Mouse (Mus musculus): ENCODE measurements around the gene Aifm2.
A peak's percentile ranks its signal among the peaks of the same experiment; 100 is the strongest.

The Aifm2 gene

DNA sequence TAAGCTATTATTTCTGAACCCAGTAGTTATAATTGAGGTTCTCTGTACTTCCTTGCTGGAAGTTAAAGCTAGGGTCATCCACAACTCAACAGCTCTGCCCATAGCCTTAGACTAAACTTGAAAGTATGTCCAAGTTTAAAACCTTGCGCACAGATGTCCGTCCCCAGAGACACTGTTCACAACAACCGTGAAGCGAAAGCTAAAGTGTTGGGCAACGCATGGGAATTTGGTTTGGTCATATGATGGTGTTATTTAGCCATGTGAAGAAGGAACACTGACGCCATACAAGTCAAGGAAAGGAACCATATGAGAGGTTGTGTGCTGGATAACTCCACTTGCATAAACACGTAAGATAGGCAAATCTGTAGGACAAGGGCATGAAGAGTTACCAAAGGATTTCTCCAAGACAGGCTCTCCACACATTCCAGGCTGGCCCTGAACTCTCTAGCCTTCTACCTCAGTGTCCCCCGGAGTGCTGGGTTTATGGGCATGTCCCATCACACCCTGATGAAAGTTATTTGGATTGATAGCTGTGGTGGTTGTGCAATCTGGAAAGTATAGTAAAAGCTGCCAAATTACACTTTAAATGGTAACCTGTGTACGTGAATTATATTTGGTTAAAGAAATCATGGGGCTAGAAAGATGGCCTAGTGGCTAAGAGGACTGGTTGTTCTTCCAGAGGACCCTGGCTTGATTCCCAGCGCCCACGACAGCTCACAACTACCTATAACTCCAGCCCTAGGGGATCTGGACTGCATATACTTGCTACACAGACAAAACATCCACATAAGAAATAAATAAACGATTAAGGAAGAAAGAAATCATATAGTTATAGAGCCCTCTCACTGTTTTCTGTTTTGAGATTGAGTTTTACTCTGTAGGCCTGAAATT, 2.6 kb downstream of the Aifm2 start:
- no peak for DNase-seq

DNA sequence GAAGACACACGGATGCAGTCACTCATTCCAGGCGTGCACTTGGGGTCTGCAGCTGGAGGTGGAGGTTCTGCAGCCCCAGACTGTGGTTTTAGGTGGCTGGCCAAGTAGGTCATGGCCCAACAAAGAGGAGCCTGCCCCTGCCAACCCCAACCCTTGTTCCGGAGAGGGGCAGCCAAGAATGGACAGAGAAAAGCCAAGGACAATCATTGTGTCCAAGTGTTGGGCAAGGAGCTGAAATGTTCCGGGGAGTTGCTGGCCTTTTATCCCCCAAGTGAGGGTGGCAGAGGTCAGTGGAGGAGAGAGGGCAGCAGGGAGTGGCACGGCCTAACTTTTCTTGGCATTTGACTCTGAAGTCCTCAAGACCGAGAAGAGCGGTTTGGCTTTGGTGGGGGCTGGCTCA, 5.3 kb downstream of the Aifm2 start:
- DNase-seq, result no peak

DNA sequence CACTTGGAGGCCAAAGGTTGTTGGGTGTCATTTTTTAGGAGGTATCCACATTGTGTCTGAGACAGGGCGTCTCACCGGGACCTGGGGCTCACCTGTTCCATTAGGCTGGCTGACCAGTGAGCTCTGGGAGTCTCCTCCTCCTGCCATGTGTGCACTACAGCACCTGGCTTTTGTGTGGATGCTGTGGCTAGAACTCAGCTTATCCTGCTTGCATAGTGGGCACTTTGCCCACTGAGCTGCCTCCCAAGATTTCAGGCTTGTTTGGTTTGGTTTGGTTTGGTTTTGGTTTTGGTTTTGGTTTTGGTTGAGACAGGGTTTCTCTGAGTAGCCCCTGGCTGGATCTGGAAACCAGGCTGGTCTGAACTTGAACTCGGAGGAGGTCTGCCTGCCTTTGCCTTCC, 7.2 kb downstream of the Aifm2 start:
- no peak for DNase-seq

DNA sequence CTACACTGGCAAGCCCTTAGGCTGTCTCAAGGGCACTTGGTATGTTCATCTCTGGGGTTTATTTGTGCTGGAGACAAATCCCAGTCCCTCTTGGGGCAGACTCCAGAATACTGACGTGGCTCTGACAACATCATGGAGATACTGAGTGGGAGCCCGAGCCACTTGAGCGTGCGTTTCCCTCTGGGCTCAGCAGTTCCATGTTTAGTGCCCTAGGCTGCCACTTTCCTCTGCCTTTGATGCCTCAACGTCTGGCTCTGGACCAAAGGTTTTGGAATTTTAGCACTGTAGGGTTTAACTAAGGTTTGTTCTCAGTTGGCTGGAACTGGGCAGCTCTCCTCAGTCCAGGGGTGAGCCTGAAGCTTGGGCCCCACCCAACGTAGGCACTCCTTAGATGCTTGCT, 8.2 kb downstream of the Aifm2 start:
- no peak for DNase-seq

DNA sequence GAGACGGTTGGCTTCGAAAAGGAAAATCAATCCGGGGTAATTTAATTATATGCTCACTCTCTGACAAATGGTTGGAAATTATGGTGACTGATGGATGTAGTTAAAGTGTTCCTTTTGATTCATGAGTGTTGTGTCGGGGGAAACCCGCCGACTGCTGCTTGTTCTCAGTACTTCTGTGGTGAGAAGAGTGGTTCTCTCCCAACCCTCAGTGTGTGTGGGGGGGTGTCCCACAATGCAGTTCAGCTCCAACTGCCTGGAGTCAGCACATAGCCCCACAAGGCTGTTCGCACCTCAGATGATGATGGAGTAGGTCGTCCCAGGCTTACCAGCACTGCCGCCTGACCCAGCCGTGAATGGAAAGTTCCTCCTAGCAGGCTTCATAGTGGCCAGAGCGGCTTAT, 14.1 kb downstream of the Aifm2 start:
- no peak for DNase-seq

DNA sequence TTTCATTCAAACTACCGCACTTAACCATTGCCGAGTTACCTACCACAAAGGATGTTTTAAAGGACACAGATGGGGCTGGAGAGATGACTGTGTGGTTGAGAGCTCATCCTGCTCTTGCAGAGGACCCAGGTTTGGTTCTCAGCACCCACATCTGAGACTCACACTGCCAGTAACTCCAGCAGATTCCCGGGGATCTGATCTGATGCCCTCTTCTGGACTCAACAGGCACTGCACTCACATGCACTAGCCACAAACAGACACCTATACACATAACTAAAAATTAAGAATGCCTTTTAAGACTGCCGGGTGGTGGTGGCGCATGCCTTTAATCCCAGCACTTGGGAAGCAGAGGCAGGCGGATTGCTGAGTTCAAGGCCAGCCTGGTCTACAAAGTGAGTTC, 15.1 kb downstream of the Aifm2 start:
- DNase-seq, result no peak

DNA sequence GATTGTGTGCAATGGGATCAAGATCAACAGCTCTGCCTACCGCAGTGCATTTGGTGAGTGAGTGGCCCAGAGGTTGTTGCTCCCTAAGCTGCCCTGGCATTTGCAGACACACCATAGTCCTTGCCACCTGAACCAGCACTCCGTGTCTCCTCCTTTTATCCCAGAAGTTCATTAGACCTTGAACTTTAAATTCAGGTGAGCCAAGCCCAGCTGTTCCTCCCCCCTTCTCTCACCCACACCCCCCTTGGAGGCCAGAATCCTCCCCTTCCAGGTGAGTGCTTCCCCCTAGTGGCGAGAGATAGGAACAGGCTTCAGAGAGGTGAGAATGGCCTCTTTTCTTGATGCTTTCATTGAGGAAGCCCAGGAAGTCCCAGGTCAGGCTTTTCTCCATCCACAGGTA, 19.3 kb downstream of the Aifm2 start:
- DNase-seq, result no peak

DNA sequence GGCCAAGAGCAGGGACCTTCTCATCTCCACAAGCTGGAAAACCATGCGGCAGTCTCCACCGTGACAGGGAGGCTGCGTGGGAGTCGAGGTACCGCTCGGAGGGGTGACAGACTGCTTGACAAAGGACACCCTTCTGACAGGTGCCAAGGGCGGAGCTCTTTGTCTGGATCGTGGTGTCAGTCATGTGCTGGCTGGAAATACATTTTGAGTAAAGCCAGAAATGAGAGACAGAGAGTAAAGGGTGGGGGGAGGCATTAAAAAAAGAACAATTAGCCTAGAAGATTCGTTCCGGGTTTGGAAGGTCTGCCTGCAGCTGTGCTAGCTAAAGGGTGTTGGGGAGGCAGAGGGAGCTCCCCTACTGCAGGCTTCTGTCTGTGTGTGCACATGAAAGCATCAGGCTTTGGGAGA, 21.6 kb downstream of the Aifm2 start:
- no peak for DNase-seq

DNA sequence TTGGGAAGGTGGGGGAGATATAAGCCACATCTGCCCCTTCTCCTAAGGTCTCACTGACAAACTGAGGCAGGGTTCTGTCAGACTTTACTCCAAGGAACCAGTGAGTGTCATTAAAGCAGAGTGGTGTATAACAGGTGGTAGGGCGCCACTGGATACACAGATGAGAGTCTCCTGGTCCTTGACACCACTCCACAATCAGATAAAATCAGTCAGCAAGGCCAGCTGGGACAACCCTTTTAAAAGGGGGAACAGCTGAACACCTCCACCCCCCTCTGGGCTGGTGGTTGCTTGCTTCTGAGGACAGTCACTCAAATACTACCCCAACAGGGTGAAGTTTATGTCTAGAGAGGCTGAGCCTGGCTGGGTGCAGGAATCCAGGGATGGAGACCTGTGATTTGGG, 22.5 kb downstream of the Aifm2 start:
- DNase-seq, result no peak

DNA sequence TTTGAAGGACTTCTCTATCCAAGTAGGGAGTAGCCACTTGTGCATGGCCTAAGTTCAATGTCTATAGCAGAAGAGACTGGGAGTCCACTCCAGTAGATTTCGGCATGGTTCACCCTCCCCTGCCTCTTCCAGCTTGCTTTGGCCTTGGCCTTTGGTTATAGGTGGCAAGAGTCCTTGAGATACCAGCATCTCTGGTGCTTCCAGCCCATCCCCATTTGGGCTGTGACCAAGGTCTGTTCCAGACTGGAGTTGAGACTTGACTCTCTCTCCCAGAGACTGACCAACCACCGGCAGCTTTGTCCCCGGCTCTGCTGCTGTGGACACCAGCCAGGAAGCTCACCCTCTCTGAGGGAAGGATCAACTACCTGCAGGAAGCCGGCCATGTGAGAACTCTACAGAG, 23.1 kb downstream of the Aifm2 start:
- DNase-seq, result no peak

DNA sequence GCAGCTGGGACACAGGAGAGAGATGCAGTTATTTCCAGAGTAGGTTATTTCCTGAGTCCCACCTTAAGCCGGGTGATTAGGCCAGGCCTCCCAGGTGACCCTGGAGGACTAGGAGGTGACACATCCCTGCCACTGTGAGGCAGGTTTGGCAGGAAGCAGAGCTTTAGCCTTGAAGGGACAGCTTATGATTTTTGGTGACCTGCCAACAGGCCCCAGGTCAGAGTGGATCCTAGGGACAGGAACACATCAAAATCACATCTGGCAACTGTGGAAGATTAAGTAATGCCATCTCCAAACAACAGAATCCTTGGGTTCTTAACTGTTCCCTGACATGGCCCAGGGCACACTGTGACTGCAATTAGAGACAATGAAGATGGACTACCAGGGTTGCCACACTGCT, 26.2 kb downstream of the Aifm2 start:
- DNase-seq, result no peak

DNA sequence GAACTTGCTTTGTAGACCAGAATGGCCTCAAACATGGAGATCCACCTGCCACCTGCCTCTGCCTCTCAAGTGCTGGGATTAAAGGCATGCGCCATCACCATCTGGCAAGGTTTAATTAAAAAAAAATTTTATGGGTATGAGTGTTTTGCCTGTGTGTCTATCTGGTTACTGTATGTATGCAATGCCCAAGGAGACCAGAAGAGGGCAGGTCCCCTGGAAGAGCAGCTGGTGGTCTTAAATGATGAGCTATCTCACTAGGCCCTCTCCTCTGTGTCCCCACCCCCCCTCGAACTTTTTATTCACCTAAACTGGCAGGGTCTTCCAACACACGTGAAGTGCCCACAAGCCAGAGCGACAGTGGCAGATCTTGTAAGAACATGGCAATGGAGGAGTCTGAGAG, 26.8 kb downstream of the Aifm2 start:
- no peak for DNase-seq

DNA sequence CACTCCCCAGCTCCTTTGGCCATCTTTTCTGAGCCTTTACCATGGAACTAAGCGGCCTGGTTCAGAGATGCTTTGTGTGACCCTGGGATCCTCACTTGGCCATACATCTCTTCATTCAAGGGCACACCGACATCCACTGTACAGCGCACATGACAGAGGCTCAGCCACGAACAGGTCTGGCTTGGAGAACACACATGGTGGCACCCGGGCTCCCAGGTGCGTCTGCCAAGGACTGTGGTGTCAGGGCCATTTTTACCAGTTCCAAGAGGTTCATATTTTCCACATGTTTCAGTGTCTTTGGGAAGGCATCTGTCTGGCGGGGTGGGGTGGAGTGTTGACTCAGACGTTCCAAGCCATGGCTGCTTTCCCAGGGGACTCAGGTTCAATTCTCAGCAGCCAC, 27.3 kb downstream of the Aifm2 start:
- no peak for DNase-seq

DNA sequence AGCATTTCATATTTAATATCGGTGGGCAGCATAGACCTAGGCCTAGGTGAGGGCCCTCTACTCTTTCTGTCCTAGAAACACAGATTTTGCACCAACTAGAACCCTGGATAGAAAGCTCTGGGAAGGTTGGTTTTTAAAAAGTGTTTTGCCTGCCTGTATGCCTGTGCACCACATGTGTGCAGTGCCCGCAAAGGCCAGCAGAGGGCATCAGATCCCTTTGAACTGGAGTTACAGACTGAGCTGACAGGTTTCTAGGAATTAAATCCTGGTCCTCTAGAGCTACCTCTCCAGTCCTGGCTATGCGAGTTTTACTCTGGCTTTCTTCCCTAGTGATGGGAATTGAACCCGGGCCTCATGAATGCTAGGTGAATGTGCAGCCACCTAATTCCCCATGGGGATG, 30.1 kb downstream of the Aifm2 start:
- no peak for DNase-seq

DNA sequence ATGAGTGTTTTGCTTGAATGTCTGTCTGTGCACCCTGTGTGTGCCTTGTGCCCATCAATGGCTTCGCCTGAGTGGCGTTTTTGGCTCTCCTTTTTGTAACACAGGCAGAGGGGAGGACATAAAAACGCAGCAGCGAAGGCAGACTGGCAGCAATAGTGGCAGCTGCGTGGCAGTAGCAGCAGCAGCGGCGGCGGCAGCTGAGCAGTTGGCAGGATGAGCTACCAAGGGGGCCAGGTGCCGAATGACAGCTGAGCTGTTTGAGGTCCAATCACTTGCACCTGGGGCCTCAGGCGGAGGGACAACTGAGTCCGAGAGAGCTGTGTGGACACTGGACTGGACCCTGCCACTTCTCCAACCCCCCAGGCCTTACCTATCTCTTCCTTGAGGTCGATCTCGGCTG, 32.2 kb downstream of the Aifm2 start:
- no peak for DNase-seq

DNA sequence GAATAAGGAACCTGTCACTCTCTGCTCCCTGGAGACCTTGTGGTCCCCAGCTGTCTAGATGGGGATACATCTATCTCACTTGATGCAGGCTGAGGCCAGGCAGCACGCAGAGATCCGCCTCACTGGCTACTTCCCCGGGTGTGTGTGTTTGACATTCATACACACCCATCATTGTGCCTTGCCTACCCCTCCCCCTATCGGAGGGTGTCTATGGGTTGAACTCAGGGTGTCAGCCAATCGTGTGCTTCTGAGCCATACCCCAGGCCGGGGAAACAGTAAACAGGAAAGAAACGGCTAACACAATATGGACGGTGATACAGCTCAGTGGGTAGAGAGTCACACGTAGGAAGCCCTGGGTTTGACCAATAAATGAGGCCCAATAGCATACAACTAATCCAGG, 35.0 kb downstream of the Aifm2 start:
- DNase-seq, result no peak

DNA sequence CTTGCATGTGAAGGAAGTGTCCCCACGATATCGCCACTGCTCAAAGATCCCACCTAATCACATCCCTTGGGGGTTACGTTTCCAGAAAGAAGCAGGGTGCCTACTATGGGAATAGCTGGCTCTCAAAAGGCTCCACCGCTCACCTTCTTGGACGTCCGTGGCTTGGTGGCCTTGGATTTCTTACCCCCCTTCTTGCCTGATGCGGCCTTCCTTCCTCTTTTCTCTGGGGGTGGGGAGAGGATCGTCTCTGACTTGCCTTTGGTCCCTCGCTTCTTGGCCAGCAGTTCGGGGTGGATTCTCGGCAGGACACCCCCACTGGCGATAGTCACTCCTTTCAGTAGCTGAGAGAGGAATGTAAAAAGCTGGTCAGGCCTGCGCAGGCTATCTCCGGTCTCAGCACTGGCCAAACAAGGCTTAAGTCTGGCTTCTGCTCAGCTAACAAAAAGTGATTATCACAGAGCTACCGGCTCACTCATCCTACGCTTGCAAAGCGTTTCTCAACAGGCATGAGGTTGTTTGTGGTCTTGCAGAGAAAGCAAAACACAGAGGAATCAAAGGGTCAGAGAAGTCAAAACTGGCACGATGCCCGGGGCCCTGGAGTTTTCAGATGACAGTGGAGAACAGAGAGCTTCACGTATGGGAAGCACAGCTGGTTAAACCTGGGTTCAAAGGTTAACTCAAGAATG, 36.6 kb downstream of the Aifm2 start:
- no peak for DNase-seq

DNA sequence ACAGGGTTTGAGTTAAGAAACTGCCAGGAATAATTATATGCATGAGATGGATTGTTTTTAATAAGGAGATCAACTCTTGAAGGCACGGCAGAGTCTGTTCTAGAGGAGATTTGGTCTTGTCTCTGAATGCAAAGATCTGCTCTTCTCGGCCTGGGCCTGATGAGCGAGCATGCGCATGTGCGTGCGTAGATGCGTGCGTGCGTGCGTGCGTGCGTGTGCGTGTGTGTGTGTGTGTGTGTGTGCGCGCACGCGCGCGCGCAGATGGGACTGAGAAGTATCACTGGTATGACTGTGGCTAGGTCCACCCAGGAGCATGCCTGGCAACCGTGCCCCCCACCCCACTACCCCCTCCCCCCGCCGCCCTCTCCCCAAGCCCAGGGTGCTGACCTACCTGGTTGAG, 38.0 kb downstream of the Aifm2 start:
- DNase-seq, result no peak

DNA sequence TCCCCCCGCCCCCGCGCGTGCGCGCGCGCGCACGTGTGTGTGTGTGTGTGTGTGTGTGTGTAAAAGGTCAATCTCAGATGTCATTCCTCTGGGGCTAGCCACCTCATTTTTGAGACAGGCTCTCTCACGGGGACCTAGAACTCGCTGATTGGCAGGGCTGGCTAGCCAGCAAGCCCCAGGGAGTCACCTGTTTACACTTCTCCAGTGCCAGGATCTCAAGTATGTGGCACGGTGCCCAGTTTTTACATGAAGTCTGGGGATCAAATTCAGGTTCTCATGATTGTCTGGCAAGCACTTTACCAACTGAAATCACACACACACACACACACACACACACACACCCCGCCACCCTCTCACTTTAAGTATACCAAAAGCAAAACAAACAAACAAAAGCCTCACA, 42.0 kb downstream of the Aifm2 start:
- no peak for DNase-seq

DNA sequence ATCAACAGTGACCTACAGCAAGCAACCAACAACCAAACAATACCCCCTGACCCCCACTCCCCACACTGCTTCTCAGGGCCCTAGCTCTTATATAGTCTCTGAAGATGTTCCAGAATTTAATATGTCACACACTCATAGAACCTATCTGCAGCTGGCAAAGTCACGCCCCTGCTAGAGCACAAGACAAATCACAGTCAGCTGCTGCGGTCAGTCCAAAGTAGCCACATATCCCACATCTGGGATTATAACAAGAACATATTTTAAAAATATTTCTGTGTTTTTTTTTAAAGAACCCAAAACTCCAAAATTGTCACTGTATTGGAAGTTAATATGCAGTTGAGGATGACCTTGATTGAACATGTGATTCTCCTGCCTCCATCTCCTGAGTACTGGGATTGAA, 43.8 kb downstream of the Aifm2 start:
- DNase-seq, result no peak

DNA sequence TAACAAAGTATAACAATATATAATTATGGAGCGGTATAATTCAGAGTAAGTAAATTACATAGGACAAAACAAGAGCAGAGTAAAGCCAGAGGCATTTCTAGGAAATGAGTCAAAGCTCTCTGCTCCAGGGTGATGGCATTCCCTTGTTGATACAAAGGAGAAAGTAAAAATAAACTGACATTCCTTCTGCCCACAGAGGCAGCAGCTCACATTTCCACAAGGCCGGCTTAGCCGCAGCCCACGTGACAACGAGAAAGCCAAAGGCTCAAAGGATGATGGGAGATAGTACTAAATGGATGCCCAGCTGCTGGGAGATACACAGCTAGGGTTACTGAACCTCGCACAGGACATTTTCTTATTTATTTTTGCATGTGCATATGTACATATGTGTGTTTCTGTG, 44.8 kb downstream of the Aifm2 start:
- DNase-seq, result no peak

DNA sequence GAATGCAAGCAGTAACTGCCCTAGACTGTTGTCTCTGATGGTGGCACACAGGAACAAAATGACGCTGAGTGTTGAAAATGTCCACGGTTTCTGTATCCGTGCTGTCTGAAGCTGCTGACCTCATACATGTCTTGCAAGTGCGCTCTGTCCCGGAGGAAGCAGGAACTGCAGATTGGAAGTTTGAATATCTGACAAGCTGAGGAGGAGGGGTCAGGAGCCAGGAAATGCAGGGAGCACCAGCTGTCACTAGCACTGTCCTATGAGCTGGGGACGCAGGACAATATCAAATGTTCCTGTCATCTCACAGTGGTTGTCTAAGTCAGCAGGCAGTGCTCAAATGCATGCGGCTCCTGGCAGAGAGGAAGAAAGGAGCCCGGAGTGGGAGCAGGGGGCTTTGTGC, 49.6 kb downstream of the Aifm2 start:
- DNase-seq, result peak; percentile 26

DNA sequence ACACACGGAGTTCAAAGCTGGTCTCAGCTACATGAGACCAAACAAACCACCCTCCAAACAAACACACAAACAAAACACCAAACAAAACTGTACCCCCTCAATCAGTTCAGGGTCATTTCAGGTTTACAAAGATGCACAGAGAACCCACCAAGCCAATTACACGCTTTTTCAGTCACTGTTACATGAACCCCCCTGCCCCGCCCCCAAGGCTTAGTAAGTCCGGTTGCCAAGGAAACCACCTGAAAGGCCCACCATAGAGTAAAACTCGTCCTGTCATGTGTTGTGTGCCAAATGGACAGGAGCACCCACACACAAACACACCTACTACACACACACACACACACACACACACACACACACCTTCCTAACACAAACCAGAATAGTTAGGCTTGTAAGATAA, 50.5 kb downstream of the Aifm2 start:
- DNase-seq, result no peak

DNA sequence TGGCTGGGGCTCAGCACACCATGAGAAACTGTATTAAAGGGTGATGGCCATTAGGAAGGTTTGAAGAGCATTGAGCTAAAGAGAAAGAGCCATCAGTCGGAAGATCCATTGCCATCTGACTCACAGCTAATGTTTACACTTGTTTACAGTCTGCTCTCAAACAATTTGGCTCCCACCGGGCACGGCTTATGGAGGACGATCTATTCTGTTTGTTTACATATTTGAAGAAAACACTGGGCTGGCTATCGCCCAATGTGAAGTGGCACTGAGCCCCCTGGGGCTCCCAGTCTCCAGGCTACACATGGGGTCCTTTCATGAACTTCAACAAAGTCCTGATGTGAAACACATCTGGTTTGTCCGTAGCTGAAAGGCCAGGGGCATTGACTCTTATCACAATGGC, 51.7 kb downstream of the Aifm2 start:
- no peak for DNase-seq

All from cerebellum, adult 8-10 months (tissue).